Comparison of ENCODE assay signal across 8 mouse cellular contexts in the genomic region with DNA sequence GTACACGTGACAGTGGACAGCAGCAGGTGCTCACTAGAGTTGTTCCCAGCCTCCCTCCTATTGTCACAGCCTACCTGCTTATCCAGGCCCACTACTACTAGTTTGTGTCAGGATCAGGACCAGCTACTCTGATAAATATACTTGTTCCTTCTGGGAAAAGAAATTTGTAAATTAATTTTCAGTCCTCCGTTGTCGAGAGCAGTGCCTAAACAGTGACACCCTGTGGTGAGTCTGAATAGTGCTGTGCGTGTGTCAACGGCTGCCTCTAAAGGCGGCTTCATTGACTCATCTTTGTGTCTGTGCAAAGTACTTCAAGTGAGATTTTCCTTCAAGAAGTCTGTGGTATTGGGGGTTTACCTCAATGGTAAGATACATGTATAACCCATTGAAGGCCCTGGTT. TPM values are rescaled to one million over a fixed set of nuclear protein-coding genes. Genes with fewer than 3 reads are reported as not detected.
DNase-seq lines count a peak whose midpoint lies in the region; ATAC-seq lines count a peak whose summit lies in the region.

No protein-coding gene starts in this region.

- H3K27ac ChIP-seq in hindbrain, embryonic 11.5 days (ENCODE audit: low read depth, low read length): no peak overlapping the region
- no peak overlapping the region for H3K27ac ChIP-seq in hindbrain, embryonic 13.5 days
- no peak overlapping the region for H3K27ac ChIP-seq in embryonic facial prominence, embryonic 10.5 days (replicated peaks)

- no peak for ATAC-seq in hindbrain, embryonic 11.5 days (ENCODE audit: low FRiP score)
- no peak for ATAC-seq in hindbrain, embryonic 13.5 days (ENCODE audit: low FRiP score)
- peak; percentile 50; the same call in 1 of the 2 replicates for ATAC-seq in monocyte, adult 5-6 weeks (replicated peaks; ENCODE audit: insufficient number of reproducible peaks, low FRiP score, low TSS enrichment, poor library complexity, severe bottlenecking)

- H3K4me2 ChIP-seq in hindbrain, embryonic 11.5 days (replicated peaks; ENCODE audit: low read depth, low read length): no peak overlapping the region
- H3K4me2 ChIP-seq in hindbrain, embryonic 13.5 days: no peak overlapping the region

- DNase-seq in hindbrain, embryonic 11.5 days (ENCODE audit: low spot score): peak; percentile 55
- DNase-seq in CD4-positive helper T cell, adult 2 months (ENCODE audit: low read depth, low spot score): peak; percentile 54
- peak; percentile 60 for DNase-seq in R1 (ENCODE audit: low read depth, low spot score)
- DNase-seq in embryonic facial prominence, embryonic 10.5 days (ENCODE audit: low spot score): peak; percentile 24
- DNase-seq in layer of hippocampus, adult 9-10 months (ENCODE audit: low spot score): peak; percentile 27
- DNase-seq in thymus, postnatal 4 days: peak; percentile 71

- no peak overlapping the region for H3K9ac ChIP-seq in hindbrain, embryonic 11.5 days (ENCODE audit: low read depth, low read length)
- H3K9ac ChIP-seq in hindbrain, embryonic 13.5 days: no peak overlapping the region

- 62% methylated on average over 6 of the region's 6 CpGs for WGBS in hindbrain, embryonic 11.5 days
- WGBS in hindbrain, embryonic 13.5 days: 47% methylated on average over 6 of the region's 6 CpGs
- WGBS in embryonic facial prominence, embryonic 10.5 days: 76% methylated on average over 6 of the region's 6 CpGs

- H3K27me3 ChIP-seq in hindbrain, embryonic 11.5 days (ENCODE audit: control insufficient read depth, insufficient read depth, low read length): no peaks in the 10 kb centered on the region
- H3K27me3 ChIP-seq in hindbrain, embryonic 13.5 days: no peaks in the 10 kb centered on the region
- no peaks in the 10 kb centered on the region for H3K27me3 ChIP-seq in embryonic facial prominence, embryonic 10.5 days (replicated peaks; ENCODE audit: low read depth, poor library complexity, severe bottlenecking)

- no peaks in the 10 kb centered on the region for H3K4me1 ChIP-seq in hindbrain, embryonic 11.5 days (replicated peaks; ENCODE audit: control insufficient read depth, insufficient read depth, low read length)
- H3K4me1 ChIP-seq in hindbrain, embryonic 13.5 days (replicated peaks): no peaks in the 10 kb centered on the region
- H3K4me1 ChIP-seq in embryonic facial prominence, embryonic 10.5 days: no peaks in the 10 kb centered on the region

- 0 out of 2 replicates have a peak, but pooled peaks cover 5% of the 10 kb centered on the region for H3K36me3 ChIP-seq in hindbrain, embryonic 11.5 days (ENCODE audit: control insufficient read depth, insufficient read depth, low read length)
- peaks cover 84% of the 10 kb centered on the region for H3K36me3 ChIP-seq in hindbrain, embryonic 13.5 days
- H3K36me3 ChIP-seq in embryonic facial prominence, embryonic 10.5 days (replicated peaks): peaks cover 88% of the 10 kb centered on the region

- no peak overlapping the region for H3K4me3 ChIP-seq in hindbrain, embryonic 11.5 days (ENCODE audit: low read depth, low read length)
- H3K4me3 ChIP-seq in hindbrain, embryonic 13.5 days: no peak overlapping the region
- no peak overlapping the region for H3K4me3 ChIP-seq in embryonic facial prominence, embryonic 10.5 days

- H3K9me3 ChIP-seq in hindbrain, embryonic 11.5 days (ENCODE audit: control insufficient read depth, low read length): no peaks in the 10 kb centered on the region
- H3K9me3 ChIP-seq in hindbrain, embryonic 13.5 days: no peaks in the 10 kb centered on the region
- no peaks in the 10 kb centered on the region for H3K9me3 ChIP-seq in embryonic facial prominence, embryonic 10.5 days

RNA-seq across cellular contexts. Expression of gene Gm12248, which starts 35.5 kb away (rescaled TPM):
- not detected in 2 replicates for polyA plus RNA-seq in hindbrain, embryonic 11.5 days (2014; fragmentation: Nextera tagmentation; extraction: Ambion mirVana)
- 0.12 TPM in 1 of 2 replicates, not detected in the other for polyA plus RNA-seq in hindbrain, embryonic 13.5 days (2015; fragmentation: Nextera tagmentation; extraction: Ambion mirVana)
- not detected in 2 replicates for polyA plus RNA-seq in embryonic facial prominence, embryonic 10.5 days (2016; fragmentation: Nextera tagmentation; extraction: Ambion mirVana)
- total RNA-seq in monocyte, adult 5-6 weeks (2017): not detected in 3 replicates

RNA-seq across cellular contexts. Expression of gene Cnot8, which starts 46.5 kb away (rescaled TPM):
- polyA plus RNA-seq in hindbrain, embryonic 11.5 days (2014; fragmentation: Nextera tagmentation; extraction: Ambion mirVana): 112 and 116 TPM in 2 replicates
- polyA plus RNA-seq in hindbrain, embryonic 13.5 days (2015; fragmentation: Nextera tagmentation; extraction: Ambion mirVana): 114 and 117 TPM in 2 replicates
- polyA plus RNA-seq in embryonic facial prominence, embryonic 10.5 days (2016; fragmentation: Nextera tagmentation; extraction: Ambion mirVana): 105 and 107 TPM in 2 replicates
- total RNA-seq in monocyte, adult 5-6 weeks (2017): 84.4 to 93.8 TPM (median 89.2 TPM) in 3 replicates

RNA-seq across cellular contexts. Expression of gene Larp1, which starts 48.6 kb away (rescaled TPM):
- 14.5 and 18.2 TPM in 2 replicates for polyA plus RNA-seq in hindbrain, embryonic 11.5 days (2014; fragmentation: Nextera tagmentation; extraction: Ambion mirVana)
- 16.4 and 17.4 TPM in 2 replicates for polyA plus RNA-seq in hindbrain, embryonic 13.5 days (2015; fragmentation: Nextera tagmentation; extraction: Ambion mirVana)
- polyA plus RNA-seq in embryonic facial prominence, embryonic 10.5 days (2016; fragmentation: Nextera tagmentation; extraction: Ambion mirVana): 17.2 and 18.6 TPM in 2 replicates
- 26.3 to 50.9 TPM (median 33.5 TPM) in 3 replicates for total RNA-seq in monocyte, adult 5-6 weeks (2017)
